ENCODE assay signal across 8 mouse cellular contexts in genomic region chr3:30855604-30856458, GRCm38 (mm10). TPM values are rescaled to one million over a fixed set of nuclear protein-coding genes. Genes with fewer than 3 reads are reported as not detected.
DNase-seq lines count a peak whose midpoint lies in the region; ATAC-seq and TF ChIP-seq lines count a peak whose summit lies in the region.

Gpr160 (plus strand) TSS chr3:30855950.

- ATAC-seq in CD4-positive, CD25-positive, alpha-beta regulatory T cell, adult 4 months, result peak; percentile 85
- peak; percentile 85 for ATAC-seq in forebrain, embryonic 13.5 days
- peak; percentile 77 for ATAC-seq in heart, postnatal 0 days (ENCODE audit: insufficient read depth, low read depth)
- ATAC-seq in liver, embryonic 15.5 days (ENCODE audit: insufficient read depth), result peak; percentile 76
- ATAC-seq in neural tube, embryonic 11.5 days (ENCODE audit: insufficient read depth, low FRiP score, low TSS enrichment), result peak; percentile 61
- peak; percentile 94 for ATAC-seq in stomach, embryonic 16.5 days (ENCODE audit: insufficient read depth, low FRiP score)

- H3K27ac ChIP-seq in forebrain, embryonic 13.5 days, result no peak within 1 kb of the TSS
- no peak within 1 kb of the TSS for H3K27ac ChIP-seq in heart, postnatal 0 days (ENCODE audit: low read depth)
- H3K27ac ChIP-seq in liver, embryonic 15.5 days (replicated peaks), result 0 out of 2 replicates have a peak within 1 kb of the TSS, but pooled peaks have one; percentile 14
- H3K27ac ChIP-seq in neural tube, embryonic 11.5 days (ENCODE audit: low read depth, low read length), result no peak within 1 kb of the TSS
- peak within 1 kb of the TSS; percentile 60 for H3K27ac ChIP-seq in stomach, embryonic 16.5 days (ENCODE audit: low read length)

- H3K9ac ChIP-seq in forebrain, embryonic 13.5 days, result peak within 1 kb of the TSS; percentile 65
- peak within 1 kb of the TSS; percentile 58 for H3K9ac ChIP-seq in heart, postnatal 0 days (replicated peaks; ENCODE audit: low read depth, low read length)
- peak within 1 kb of the TSS; percentile 53 for H3K9ac ChIP-seq in liver, embryonic 15.5 days
- peak within 1 kb of the TSS; percentile 45 for H3K9ac ChIP-seq in neural tube, embryonic 11.5 days (ENCODE audit: low read length)
- H3K9ac ChIP-seq in stomach, embryonic 16.5 days (ENCODE audit: low read length), result peak within 1 kb of the TSS; percentile 78

- peak; percentile 45 for TF ChIP-seq CTCF in heart, postnatal 0 days (IDR thresholded peaks at IDR 0.05; ENCODE audit: low read depth)

- TF ChIP-seq EP300 in heart, postnatal 0 days (IDR thresholded peaks at IDR 0.05; ENCODE audit: low read depth), result no peak

- H3K4me3 ChIP-seq in forebrain, embryonic 13.5 days, result peak within 1 kb of the TSS; percentile 58
- peak within 1 kb of the TSS; percentile 66 for H3K4me3 ChIP-seq in heart, postnatal 0 days (ENCODE audit: low read depth, low read length)
- peak within 1 kb of the TSS; percentile 61 for H3K4me3 ChIP-seq in liver, embryonic 15.5 days (replicated peaks)
- H3K4me3 ChIP-seq in neural tube, embryonic 11.5 days (ENCODE audit: low read depth, low read length), result peak within 1 kb of the TSS; percentile 53
- peak within 1 kb of the TSS; percentile 65 for H3K4me3 ChIP-seq in stomach, embryonic 16.5 days (replicated peaks; ENCODE audit: low read length)

- peak within 1 kb of the TSS; percentile 97 for H3K4me2 ChIP-seq in forebrain, embryonic 13.5 days
- H3K4me2 ChIP-seq in heart, postnatal 0 days (ENCODE audit: low read depth, low read length), result peak within 1 kb of the TSS; percentile 97
- H3K4me2 ChIP-seq in liver, embryonic 15.5 days, result peak within 1 kb of the TSS; percentile 82
- H3K4me2 ChIP-seq in neural tube, embryonic 11.5 days (ENCODE audit: low read depth), result peak within 1 kb of the TSS; percentile 99
- peak within 1 kb of the TSS; percentile 95 for H3K4me2 ChIP-seq in stomach, embryonic 16.5 days (ENCODE audit: low read depth, low read length)

- no peaks in the 10 kb centered on the region for H3K36me3 ChIP-seq in forebrain, embryonic 13.5 days (ENCODE audit: poor library complexity, severe bottlenecking)
- H3K36me3 ChIP-seq in heart, postnatal 0 days (replicated peaks; ENCODE audit: control insufficient read depth, insufficient read depth, low read length), result no peaks in the 10 kb centered on the region
- no peaks in the 10 kb centered on the region for H3K36me3 ChIP-seq in liver, embryonic 15.5 days (replicated peaks)
- H3K36me3 ChIP-seq in neural tube, embryonic 11.5 days (ENCODE audit: control insufficient read depth, insufficient read depth, low read length), result no peaks in the 10 kb centered on the region
- H3K36me3 ChIP-seq in stomach, embryonic 16.5 days (ENCODE audit: control insufficient read depth, insufficient read depth, low read length), result no peaks in the 10 kb centered on the region

- WGBS in forebrain, embryonic 13.5 days, result 1% methylated on average over 65 of the region's 75 CpGs
- 1% methylated on average over 75 of the region's 75 CpGs for WGBS in heart, postnatal 0 days
- WGBS in liver, embryonic 15.5 days (ENCODE audit: insufficient replicate concordance), result under 1% methylated on average over 75 of the region's 75 CpGs
- WGBS in neural tube, embryonic 11.5 days, result under 1% methylated on average over 72 of the region's 75 CpGs
- WGBS in stomach, embryonic 16.5 days, result under 1% methylated on average over 75 of the region's 75 CpGs

- H3K9me3 ChIP-seq in forebrain, embryonic 13.5 days (replicated peaks), result no peaks in the 10 kb centered on the region
- no peaks in the 10 kb centered on the region for H3K9me3 ChIP-seq in heart, postnatal 0 days (replicated peaks; ENCODE audit: control insufficient read depth, low read length)
- H3K9me3 ChIP-seq in liver, embryonic 15.5 days (replicated peaks), result no peaks in the 10 kb centered on the region
- no peaks in the 10 kb centered on the region for H3K9me3 ChIP-seq in neural tube, embryonic 11.5 days (ENCODE audit: control insufficient read depth, low read length)
- H3K9me3 ChIP-seq in stomach, embryonic 16.5 days (replicated peaks; ENCODE audit: control insufficient read depth, low read length), result no peaks in the 10 kb centered on the region

- peaks cover 32% of the 10 kb centered on the region for H3K27me3 ChIP-seq in forebrain, embryonic 13.5 days
- H3K27me3 ChIP-seq in heart, postnatal 0 days (ENCODE audit: control insufficient read depth, insufficient read depth, low read length), result no peaks in the 10 kb centered on the region
- H3K27me3 ChIP-seq in liver, embryonic 15.5 days, result peaks cover 42% of the 10 kb centered on the region
- H3K27me3 ChIP-seq in neural tube, embryonic 11.5 days (ENCODE audit: control insufficient read depth, insufficient read depth, low read length), result peaks cover 19% of the 10 kb centered on the region
- 0 out of 2 replicates have a peak, but pooled peaks cover 5% of the 10 kb centered on the region for H3K27me3 ChIP-seq in stomach, embryonic 16.5 days (ENCODE audit: control insufficient read depth, insufficient read depth, low read length)

- DNase-seq in c-Kit-positive CD71-positive TER-119-negative erythroid progenitor cells, embryonic 14.5 days (ENCODE audit: low read depth), result peak; percentile 37
- peak; percentile 42 for DNase-seq in heart, postnatal 0 days (ENCODE audit: low spot score)
- peak; percentile 89 to 91 for DNase-seq in kidney, postnatal 36 days
- DNase-seq in neural tube, embryonic 11.5 days (ENCODE audit: low spot score), result peak; percentile 47

- H3K4me1 ChIP-seq in forebrain, embryonic 13.5 days, result peaks cover 7% of the 10 kb centered on the region
- H3K4me1 ChIP-seq in heart, postnatal 0 days (ENCODE audit: control insufficient read depth, insufficient read depth), result no peaks in the 10 kb centered on the region
- H3K4me1 ChIP-seq in liver, embryonic 15.5 days (replicated peaks), result peaks cover 15% of the 10 kb centered on the region
- H3K4me1 ChIP-seq in neural tube, embryonic 11.5 days (ENCODE audit: control insufficient read depth, insufficient read depth, low read length), result 0 out of 2 replicates have a peak, but pooled peaks cover 3% of the 10 kb centered on the region
- peaks cover 2% of the 10 kb centered on the region; the same call in 1 of the 2 replicates for H3K4me1 ChIP-seq in stomach, embryonic 16.5 days (ENCODE audit: control insufficient read depth, insufficient read depth, low read length)

RNA-seq across cellular contexts. Expression of gene Gpr160, which starts in this region (rescaled TPM):
- polyA plus RNA-seq in CD4-positive, CD25-positive, alpha-beta regulatory T cell, adult 4 months (2017; shearing (Covaris generic)), result 1 to 10 TPM; 4.1 to 5.2 TPM
- polyA plus RNA-seq in forebrain, embryonic 13.5 days (2015; fragmentation: Nextera tagmentation; extraction: Ambion mirVana), result 0.59 and 0.76 TPM in 2 replicates
- 0.08 and 4.9 TPM in 2 replicates for total RNA-seq in heart, postnatal 0 days (2014; rRNA removed; ENCODE audit: low replicate concordance)
- 0.98 and 1.9 TPM in 2 replicates for polyA plus RNA-seq in heart, postnatal 0 days (2015; fragmentation: Nextera tagmentation; extraction: Ambion mirVana)
- polyA plus RNA-seq in liver, embryonic 15.5 days (2015; fragmentation: Nextera tagmentation; extraction: Ambion mirVana), result 5.5 and 5.8 TPM in 2 replicates
- 0.76 and 1.9 TPM in 2 replicates for polyA plus RNA-seq in neural tube, embryonic 11.5 days (2014; fragmentation: Nextera tagmentation; extraction: Ambion mirVana)
- 8.9 and 10.9 TPM in 2 replicates for polyA plus RNA-seq in stomach, embryonic 16.5 days (2015; fragmentation: Nextera tagmentation; extraction: Ambion mirVana)

Comparison
In these comparisons a context has a peak if more than half of its experiments do, and no peak if none do; other contexts are left out.
1. Peak in ATAC-seq, H3K4me3 ChIP-seq, H3K9ac ChIP-seq and H3K4me2 ChIP-seq in forebrain, embryonic 13.5 days; RNA of the gene not detected or under 1 TPM.
2. DNase-seq: peak in every context shown above with its lines; median percentile 90 in kidney, postnatal 36 days; 47 in neural tube, embryonic 11.5 days; 42 in heart, postnatal 0 days; 37 in c-Kit-positive CD71-positive TER-119-negative erythroid progenitor cells, embryonic 14.5 days.
3. H3K27ac ChIP-seq: peak in liver, embryonic 15.5 days (single experiment) and stomach, embryonic 16.5 days (single experiment); none in forebrain, embryonic 13.5 days (single experiment), heart, postnatal 0 days (single experiment) and neural tube, embryonic 11.5 days (single experiment).
4. Peak in every context shown above with its lines, with median percentiles within 50 percentile points of each other: ATAC-seq, H3K4me2 ChIP-seq, H3K4me3 ChIP-seq and H3K9ac ChIP-seq.